Mouse (Mus musculus) myocyte (in vitro differentiated cells): ENCODE measurements around the gene Tmem8.

Source experiments
- E2F4 ChIP-seq: IDR thresholded peaks from one replicate; pipeline ENCODE4 v1.6.1; 2011; ENCODE audit warnings: mild to moderate bottlenecking, control low read depth, moderate library complexity; ENCODE audit not compliant: insufficient read depth
- MAX ChIP-seq: IDR thresholded peaks from one replicate; pipeline ENCODE4 v1.6.1; 2011; ENCODE audit warnings: low read depth, mild to moderate bottlenecking, control low read depth
- POLR2A ChIP-seq: IDR thresholded peaks from one replicate; pipeline ENCODE4 v1.6.1; 2011; ENCODE audit warnings: low read depth, mild to moderate bottlenecking, control low read depth, moderate library complexity; ENCODE audit not compliant: insufficient read length
- TCF12 ChIP-seq: IDR thresholded peaks from one replicate; pipeline ENCODE4 v1.6.1; 2011; ENCODE audit warnings: mild to moderate bottlenecking, control low read depth; ENCODE audit not compliant: poor library complexity, insufficient read depth, severe bottlenecking

DNA sequence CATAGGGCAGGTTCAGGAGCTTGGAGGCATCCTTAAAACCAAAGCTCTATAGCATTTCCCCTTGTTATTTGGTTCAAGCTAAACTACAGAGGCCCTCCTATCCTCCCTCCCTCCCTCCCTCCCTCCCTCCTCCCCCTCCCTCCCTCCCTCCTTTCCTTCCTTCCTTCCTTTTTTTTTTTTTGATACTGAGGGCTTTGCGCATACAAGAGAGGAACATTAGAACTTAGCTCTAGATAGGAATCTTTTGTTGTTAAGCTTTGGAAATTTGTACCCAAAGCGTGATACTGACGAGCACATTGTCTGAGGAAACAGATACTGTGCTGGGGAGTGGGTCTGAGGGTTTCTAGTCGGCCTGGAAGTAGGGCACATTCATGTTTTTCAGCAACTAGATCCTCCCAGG lies 7.5 kb upstream of the Tmem8 start:
- TF ChIP-seq E2F4 = no peak
- no peak for TF ChIP-seq TCF12
- no peak for TF ChIP-seq MAX
- no peak for TF ChIP-seq POLR2A
